Mouse (Mus musculus): ENCODE data around the gene Pdilt. TPM values are rescaled to one million over a fixed set of nuclear protein-coding genes. Genes with fewer than 3 reads are reported as not detected.

Pdilt gene
- polyA plus RNA-seq (2017; shearing (Covaris generic)), result under 1 TPM in 1 of 2 experiments, not detected in 1; 0.07 TPM

DNA sequence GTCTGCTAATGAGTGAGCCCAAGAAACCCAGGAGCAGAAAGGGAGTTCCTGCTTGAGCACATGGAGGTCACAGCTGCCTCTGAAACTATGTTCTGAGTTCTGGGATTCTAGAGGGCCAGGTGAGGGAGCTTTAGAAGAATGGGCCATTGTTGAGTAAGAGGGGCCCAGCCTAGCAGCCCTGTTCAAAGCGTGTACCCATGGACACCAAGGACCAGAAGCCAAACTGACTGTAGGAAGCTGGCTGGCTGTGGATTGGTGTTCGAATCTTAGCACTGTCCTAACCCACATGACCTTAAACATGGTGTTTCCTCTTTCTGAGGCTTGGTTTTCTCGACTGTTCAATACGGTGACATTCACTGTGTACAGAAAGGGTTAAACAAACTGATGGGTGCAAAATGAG is at the start of gene Pdilt:
Gene Pdilt (minus strand): TSS at position 101 of the 400 bp plus-strand sequence.

DNA sequence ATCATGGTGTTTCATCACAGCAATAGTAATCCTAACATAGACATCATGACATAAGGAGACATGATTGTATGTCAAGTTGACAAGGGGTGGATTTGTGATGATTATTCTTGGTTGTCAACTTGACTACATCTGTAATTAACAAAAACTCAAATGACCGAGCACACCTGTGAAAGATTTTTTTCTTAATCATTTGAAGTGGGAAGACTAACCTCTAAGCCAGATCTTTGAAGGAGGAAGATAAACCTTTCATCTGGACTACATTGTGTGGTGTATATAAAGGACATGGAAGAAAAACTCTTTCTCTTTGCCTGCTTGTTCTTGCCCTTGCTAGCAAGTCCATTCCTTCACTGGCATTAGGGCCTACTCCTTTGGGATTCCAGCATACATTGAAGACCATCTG is 30.8 kb upstream of the Pdilt start, which contains the start of gene Acsm2:
Gene Acsm2 (plus strand): TSS at position 301 of the 400 bp plus-strand sequence.

DNA sequence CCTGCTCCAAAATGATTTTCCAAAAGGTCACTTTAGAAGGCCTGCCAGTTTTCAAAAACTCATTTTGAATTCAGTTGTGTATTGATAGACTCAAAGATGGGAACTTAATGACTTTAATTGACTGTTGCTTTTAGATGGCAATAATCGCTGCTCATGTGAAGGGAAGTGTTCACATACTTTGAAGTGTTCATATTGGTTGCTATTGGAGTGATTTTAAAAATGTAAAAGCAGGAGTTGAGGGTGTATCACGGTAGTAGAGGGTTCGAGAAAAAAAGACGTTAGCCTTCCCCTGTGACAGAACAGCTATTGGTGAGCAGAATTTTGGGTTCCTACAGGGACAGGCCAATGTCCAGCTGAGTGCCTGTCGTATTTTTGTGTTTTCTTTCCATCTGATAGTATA is 4.1 kb downstream of the Pdilt start, which contains the start of gene Acsm5:
Gene Acsm5 (plus strand): TSS at position 301 of the 400 bp plus-strand sequence.

DNA sequence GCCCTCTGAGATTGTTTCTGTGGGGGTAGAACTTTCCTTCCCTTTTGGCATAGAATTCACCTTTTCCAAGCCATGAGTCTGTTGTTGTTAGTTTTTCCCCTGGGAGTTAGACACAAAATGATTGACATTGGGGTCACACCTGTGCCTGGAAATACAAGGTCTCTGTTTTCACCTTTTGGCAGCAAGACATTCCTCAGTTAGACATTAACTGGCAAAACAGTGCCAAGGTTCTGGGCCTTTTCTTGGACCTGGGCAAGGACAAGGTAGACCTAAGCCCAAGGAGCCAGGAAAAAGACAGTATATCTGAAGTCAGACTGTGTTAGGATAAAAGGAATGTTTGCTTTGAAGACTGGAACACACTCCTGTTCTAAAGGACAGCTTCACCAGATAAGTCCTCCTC is 44.0 kb downstream of the Pdilt start, which contains the start of gene Umod:
Gene Umod (minus strand): TSS at position 27 of the 400 bp plus-strand sequence.

DNA sequence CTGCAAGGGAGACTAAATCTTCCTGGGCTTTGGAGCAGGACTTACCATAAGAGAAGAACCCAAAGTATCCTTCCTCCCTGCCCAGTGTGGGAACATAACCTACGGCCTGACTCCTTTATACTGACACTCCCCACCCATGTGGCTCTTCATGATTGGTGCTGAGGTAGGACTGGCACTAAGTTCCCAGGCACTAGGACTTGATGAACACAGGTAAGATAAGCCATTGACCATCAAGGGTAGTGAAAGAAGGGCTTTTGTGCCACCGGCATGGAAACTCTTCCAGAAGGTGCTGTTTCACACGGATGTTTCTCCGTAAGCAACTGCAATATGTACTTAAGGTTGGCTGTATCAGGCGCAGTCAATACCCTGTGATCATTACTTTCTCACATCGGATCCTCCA is 64.1 kb downstream of the Pdilt start, which contains the start of gene Gp2:
Gene Gp2 (minus strand): TSS at position 101 of the 400 bp plus-strand sequence.

Other genes starting within 250 kb of the Pdilt start
- gene Gp2, start 64.2 kb downstream of the Pdilt start, polyA plus RNA-seq (2017; shearing (Covaris generic)), result under 1 TPM in 1 of 2 experiments, not detected in 1; 0.15 TPM
- not detected for gene Umod, start 44.2 kb downstream of the Pdilt start, polyA plus RNA-seq (2017; shearing (Covaris generic))
- gene Acsm5, start 4.0 kb downstream of the Pdilt start, polyA plus RNA-seq (2017; shearing (Covaris generic)), result under 1 TPM in 1 of 2 experiments, not detected in 1; 0.37 TPM
- under 1 TPM; 0.04 to 0.06 TPM for gene Acsm2, start 30.9 kb upstream of the Pdilt start, polyA plus RNA-seq (2017; shearing (Covaris generic))
- not detected for gene Acsm1, start 83.5 kb upstream of the Pdilt start, polyA plus RNA-seq (2017; shearing (Covaris generic))
- under 1 TPM in 1 of 2 experiments, not detected in 1; 0.14 TPM for gene Acsm4, start 166.5 kb upstream of the Pdilt start, polyA plus RNA-seq (2017; shearing (Covaris generic))
- gene Thumpd1, start 197.3 kb upstream of the Pdilt start, polyA plus RNA-seq (2017; shearing (Covaris generic)), result 10 to 100 TPM; 56.8 to 85.4 TPM
- under 1 TPM in 1 of 2 experiments, not detected in 1; 0.16 TPM for gene Acsm3, start 237.4 kb upstream of the Pdilt start, polyA plus RNA-seq (2017; shearing (Covaris generic))

Data from activated CD4-positive, CD25-positive, alpha-beta regulatory T cell (primary cell).